Mouse (Mus musculus) thymus, postnatal 0 days (tissue): ENCODE results near the gene Anp32a. TPM values are rescaled to one million over a fixed set of nuclear protein-coding genes. Genes with fewer than 3 reads are reported as not detected.
A peak's percentile ranks its signal among the peaks of the same experiment; 100 is the strongest.

Experiments used
- DNase-seq: peaks from one replicate; pipeline ENCODE4 v3.0.0-alpha.2; 2015; ENCODE audit warnings: low spot score
- polyA plus RNA-seq: library from polyadenylated mRNA; unstranded; fragments of >200 nt; fragmentation: Nextera tagmentation; extraction: Ambion mirVana; gene quantifications from 2 replicates; pipeline ENCODE4 v1.2.1, GENCODE M21; 2015

The Anp32a gene
- polyA plus RNA-seq, 1 experiment from 2014 or later = 150 TPM

GRCm38 (mm10) chr9:62367510-62368071 is 26.5 kb downstream of the Anp32a start:
- DNase-seq = no peak

GRCm38 (mm10) chr9:62368256-62368905 is 27.3 kb downstream of the Anp32a start:
- DNase-seq = no peak

- DNase-seq = no peak
These were observed 28.1 kb downstream of the Anp32a start for GRCm38 (mm10) chr9:62369172-62369571.

GRCm38 (mm10) chr9:62370186-62370585 is 29.1 kb downstream of the Anp32a start:
- peak; percentile 29 for DNase-seq

- DNase-seq = no peak
These were observed 29.7 kb downstream of the Anp32a start for GRCm38 (mm10) chr9:62370648-62371280.

GRCm38 (mm10) chr9:62371745-62372555 is 30.9 kb downstream of the Anp32a start:
- DNase-seq = no peak

- DNase-seq = no peak
These were observed 31.6 kb downstream of the Anp32a start for GRCm38 (mm10) chr9:62372556-62373221.

- peak; percentile 56 for DNase-seq
These were observed 32.4 kb downstream of the Anp32a start for GRCm38 (mm10) chr9:62373222-62374123.

- no peak for DNase-seq
These were observed 33.2 kb downstream of the Anp32a start for GRCm38 (mm10) chr9:62374276-62374675.

- no peak for DNase-seq
These were observed 36.8 kb downstream of the Anp32a start for GRCm38 (mm10) chr9:62377897-62378296.

- no peak for DNase-seq
These were observed 39.3 kb downstream of the Anp32a start for GRCm38 (mm10) chr9:62380351-62380750.

- DNase-seq = no peak
These were observed 40.4 kb downstream of the Anp32a start for GRCm38 (mm10) chr9:62381402-62381913.

- DNase-seq = no peak
These were observed 41.5 kb downstream of the Anp32a start for GRCm38 (mm10) chr9:62382519-62383084.

GRCm38 (mm10) chr9:62385062-62385461 is 44.0 kb downstream of the Anp32a start:
- DNase-seq = no peak

- no peak for DNase-seq
These were observed 44.8 kb downstream of the Anp32a start for GRCm38 (mm10) chr9:62385727-62386518.

GRCm38 (mm10) chr9:62389735-62390134 is 48.6 kb downstream of the Anp32a start:
- no peak for DNase-seq

GRCm38 (mm10) chr9:62393531-62393930 is 52.4 kb downstream of the Anp32a start:
- DNase-seq = no peak

- DNase-seq = no peak
These were observed 53.1 kb downstream of the Anp32a start for GRCm38 (mm10) chr9:62394163-62394562.
